In the genomic region with DNA sequence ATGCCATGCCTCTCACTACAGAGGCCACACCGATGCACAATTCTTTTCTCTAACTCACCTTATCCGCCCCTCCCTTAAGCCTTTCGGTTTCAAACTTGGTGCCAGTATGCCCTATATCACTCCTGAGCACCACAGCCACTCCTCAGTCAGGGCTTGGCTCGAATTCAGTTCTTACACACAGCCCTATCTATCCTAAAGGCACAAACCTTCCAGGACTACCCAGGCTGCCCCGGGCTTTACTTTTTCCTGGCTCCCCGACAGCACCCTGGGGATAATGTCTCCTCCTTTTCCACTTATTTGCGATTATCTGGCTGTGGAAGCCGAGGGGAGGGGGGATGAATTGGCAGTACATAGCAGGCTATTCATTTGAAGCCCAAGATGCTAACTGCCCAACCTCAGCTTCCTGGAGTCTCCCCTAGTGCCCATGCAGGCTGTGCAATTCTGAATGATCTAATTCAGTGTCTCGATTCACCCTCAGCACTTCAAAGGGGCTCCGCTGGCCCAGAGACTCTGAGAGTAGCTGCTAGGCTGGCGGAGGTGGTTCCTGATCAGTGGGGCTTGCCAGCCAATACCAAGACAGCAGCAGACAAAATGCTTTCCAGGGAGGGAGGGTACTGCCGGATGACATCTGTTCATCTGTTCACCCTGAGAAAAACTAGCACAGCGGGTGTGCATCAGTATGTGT, we compare ENCODE assay signal across 7 mouse cellular contexts. TPM values are rescaled to one million over a fixed set of nuclear protein-coding genes. Genes with fewer than 3 reads are reported as not detected.
DNase-seq lines count a peak whose midpoint lies in the region; ATAC-seq lines count a peak whose summit lies in the region.

No protein-coding gene starts in this region.

- peak; percentile 22 to 33 for DNase-seq in left cerebral cortex, adult 18-20 months (ENCODE audit: low spot score in 2 of 2)
- DNase-seq in left cerebral cortex, adult 11 months (ENCODE audit: low spot score), result no peak
- peak; percentile 74 to 81 for DNase-seq in layer of hippocampus, adult 8-10 months (ENCODE audit: low spot score in 2 of 2)
- peak; percentile 76 for DNase-seq in midbrain, embryonic 14.5 days
- peak; percentile 57 for DNase-seq in thymus, postnatal 4 days
- DNase-seq in gastrocnemius, postnatal 4 days (ENCODE audit: low spot score in 2 of 2), result no peak

- peak overlapping the region; percentile 62 for H3K27ac ChIP-seq in midbrain, embryonic 14.5 days (replicated peaks; ENCODE audit: low read depth, low read length)

- WGBS in midbrain, embryonic 14.5 days, result 24% methylated on average over 13 of the region's 13 CpGs

- H3K9ac ChIP-seq in midbrain, embryonic 14.5 days (replicated peaks; ENCODE audit: low read length), result no peak overlapping the region; the same call in 1 of the 2 replicates

- peaks cover 84% of the 10 kb centered on the region for H3K4me1 ChIP-seq in erythroblast, embryonic 14.5 days (ENCODE audit: control insufficient read depth)
- peaks cover 13% of the 10 kb centered on the region for H3K4me1 ChIP-seq in midbrain, embryonic 14.5 days (ENCODE audit: control insufficient read depth, insufficient read depth, low read length)

- peaks cover 12% of the 10 kb centered on the region for H3K36me3 ChIP-seq in erythroblast, embryonic 14.5 days (ENCODE audit: control insufficient read depth)
- no peaks in the 10 kb centered on the region for H3K36me3 ChIP-seq in midbrain, embryonic 14.5 days (ENCODE audit: control insufficient read depth, insufficient read depth, low read length)

- H3K4me3 ChIP-seq in erythroblast, embryonic 14.5 days (replicated peaks), result peak overlapping the region; percentile 36
- H3K4me3 ChIP-seq in midbrain, embryonic 14.5 days (replicated peaks; ENCODE audit: low read depth, low read length), result no peak overlapping the region

- H3K4me2 ChIP-seq in midbrain, embryonic 14.5 days (ENCODE audit: low read length), result peak overlapping the region; percentile 13; the same call in 1 of the 2 replicates

- peak; percentile 58; the same call in 1 of the 2 replicates for ATAC-seq in midbrain, embryonic 14.5 days (ENCODE audit: low FRiP score, low TSS enrichment)

- H3K9me3 ChIP-seq in erythroblast, embryonic 14.5 days (ENCODE audit: control insufficient read depth, low read length), result no peaks in the 10 kb centered on the region
- H3K9me3 ChIP-seq in midbrain, embryonic 14.5 days (ENCODE audit: control insufficient read depth, low read length), result no peaks in the 10 kb centered on the region

- no peaks in the 10 kb centered on the region for H3K27me3 ChIP-seq in erythroblast, embryonic 14.5 days (ENCODE audit: control insufficient read depth)
- H3K27me3 ChIP-seq in midbrain, embryonic 14.5 days (ENCODE audit: control insufficient read depth, insufficient read depth, low read length), result no peaks in the 10 kb centered on the region

RNA-seq across cellular contexts. Expression of gene Srsf10, which starts 5.0 kb away (rescaled TPM):
- total RNA-seq in left cerebral cortex, adult 18-20 months (2021), result 10 to 100 TPM; 72.3 to 76.1 TPM
- 21.7 and 28.6 TPM in 2 replicates for polyA plus RNA-seq in erythroblast, embryonic 14.5 days (2012)
- 10 to 100 TPM; 67.9 to 91.9 (median 79.9) TPM for total RNA-seq in layer of hippocampus, adult 8-10 months (2022)
- 247 and 266 TPM in 2 replicates for polyA plus RNA-seq in midbrain, embryonic 14.5 days (2014; fragmentation: Nextera tagmentation; extraction: Ambion mirVana)
- total RNA-seq in gastrocnemius, postnatal 4 days (2021), result 10 to 100 TPM; 61.0 to 86.0 TPM

RNA-seq across cellular contexts. Expression of gene Pnrc2, which starts 23.1 kb away (rescaled TPM):
- 10 to 100 TPM; 39.6 to 52.7 TPM for total RNA-seq in left cerebral cortex, adult 18-20 months (2021)
- polyA plus RNA-seq in erythroblast, embryonic 14.5 days (2012), result 0.66 and 1.0 TPM in 2 replicates
- total RNA-seq in layer of hippocampus, adult 8-10 months (2022), result 10 to 100 TPM; 47.2 to 86.0 (median 47.7) TPM
- 90.8 and 122 TPM in 2 replicates for polyA plus RNA-seq in midbrain, embryonic 14.5 days (2014; fragmentation: Nextera tagmentation; extraction: Ambion mirVana)
- 10 to 100 TPM; 76.6 to 91.3 TPM for total RNA-seq in gastrocnemius, postnatal 4 days (2021)

RNA-seq across cellular contexts. Expression of gene Cnr2, which starts 44.6 kb away (rescaled TPM):
- total RNA-seq in left cerebral cortex, adult 18-20 months (2021), result not detected
- polyA plus RNA-seq in erythroblast, embryonic 14.5 days (2012), result 0.02 TPM in 1 of 2 replicates, not detected in the other
- total RNA-seq in layer of hippocampus, adult 8-10 months (2022), result under 1 TPM in 3 of 4 experiments, not detected in 1; 0.08 to 0.98 (median 0.92) TPM
- 0.17 TPM in 1 of 2 replicates, not detected in the other for polyA plus RNA-seq in midbrain, embryonic 14.5 days (2014; fragmentation: Nextera tagmentation; extraction: Ambion mirVana)
- total RNA-seq in gastrocnemius, postnatal 4 days (2021), result under 1 TPM; 0.65 to 0.78 TPM

Comparison
In these comparisons a context has a peak if more than half of its experiments do, and no peak if none do; other contexts are left out.
1. DNase-seq: peak in left cerebral cortex, adult 18-20 months (2 of 2), layer of hippocampus, adult 8-10 months (2 of 2), midbrain, embryonic 14.5 days (single experiment) and thymus, postnatal 4 days (single experiment); none in left cerebral cortex, adult 11 months (single experiment) and gastrocnemius, postnatal 4 days (0 of 2).